Mouse (Mus musculus): Measurements from ENCODE around the gene Szt2. TPM values are rescaled to one million over a fixed set of nuclear protein-coding genes. Genes with fewer than 3 reads are reported as not detected.

Gene Szt2
- total and polyA plus RNA-seq, 2 experiments from 2014 or later = 4.6 to 18.8 TPM

DNA sequence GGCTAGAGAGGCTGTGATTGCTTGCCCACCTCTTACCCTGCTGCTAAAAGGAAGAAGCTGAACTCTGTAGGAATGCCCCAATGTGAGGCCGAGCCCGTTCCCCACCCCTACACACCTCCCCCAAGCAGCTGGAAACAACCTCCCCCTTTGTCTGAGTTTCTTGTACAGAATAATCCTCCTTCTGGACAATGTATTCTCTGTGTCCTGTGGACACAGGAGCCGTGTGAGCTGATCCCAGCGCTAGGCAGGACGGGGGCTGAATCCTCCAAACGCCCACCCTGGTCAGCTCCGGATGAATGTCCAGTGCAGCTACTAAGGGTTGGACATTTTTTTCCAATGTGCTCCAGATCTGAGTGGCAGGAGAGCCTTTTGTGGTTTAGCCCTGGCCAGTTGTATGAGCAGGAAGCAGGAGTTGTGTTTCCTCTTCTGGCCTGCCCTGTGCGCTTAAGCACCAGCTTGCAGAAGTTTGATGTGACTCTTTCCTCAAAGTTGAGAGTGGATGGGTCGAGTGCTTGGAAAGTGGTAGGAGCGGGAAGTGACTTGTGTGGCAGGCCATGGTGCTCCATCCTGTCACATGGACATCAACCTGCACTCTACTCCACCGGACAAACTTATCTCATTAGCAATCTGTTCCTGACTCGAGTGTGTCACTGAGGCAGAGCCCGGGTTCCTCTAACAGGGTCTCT is 8.2 kb upstream of the Szt2 start:
- no peak for TF ChIP-seq CTCF (IDR thresholded peaks at IDR 0.05)
- H3K27ac ChIP-seq (ENCODE audit: low read depth, low read length) = no peak overlapping the region
- no peaks in the 10 kb centered on the region for H3K4me1 ChIP-seq (ENCODE audit: insufficient read depth, low read length)
- no peak overlapping the region for H3K9ac ChIP-seq (replicated peaks; ENCODE audit: low read length, poor library complexity, severe bottlenecking)
- no peak overlapping the region for H3K4me2 ChIP-seq (ENCODE audit: low read depth, low read length, poor library complexity, severe bottlenecking)
- ATAC-seq (ENCODE audit: low FRiP score) (0 out of 2 replicates have a peak, but pooled peaks have one; percentile 38), DNase-seq (ENCODE audit: low spot score) (no peak)
- no peaks in the 10 kb centered on the region for H3K9me3 ChIP-seq (ENCODE audit: low read length)
- H3K36me3 ChIP-seq (ENCODE audit: insufficient read depth, low read length) = peaks cover 81% of the 10 kb centered on the region
- H3K27me3 ChIP-seq (ENCODE audit: insufficient read depth, low read length) = no peaks in the 10 kb centered on the region
- no peak overlapping the region for H3K4me3 ChIP-seq (ENCODE audit: low read depth, low read length)
- 78% methylated on average over 13 of the region's 13 CpGs for WGBS

DNA sequence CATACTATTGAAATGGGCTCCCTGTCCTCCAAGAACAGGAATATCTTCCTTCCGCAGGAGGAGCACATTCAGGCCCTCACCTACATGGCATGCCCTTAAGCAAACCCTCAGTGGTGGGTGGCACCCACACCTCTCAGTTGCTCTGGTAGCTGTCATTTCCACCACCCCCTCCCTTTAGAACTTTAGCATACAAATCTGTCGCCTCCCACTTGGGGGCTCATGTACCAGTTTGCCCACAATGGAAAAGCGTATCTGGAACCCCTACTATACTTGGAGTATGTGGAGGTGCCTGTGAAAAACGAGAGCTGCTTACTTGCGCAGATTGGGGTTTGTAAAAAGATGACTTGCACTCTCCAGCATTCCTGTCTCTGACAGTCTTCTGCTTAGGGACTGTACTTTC is 7.3 kb upstream of the Szt2 start:
- H3K9ac ChIP-seq (replicated peaks; ENCODE audit: low read length, poor library complexity, severe bottlenecking) = no peak overlapping the region
- H3K36me3 ChIP-seq (ENCODE audit: insufficient read depth, low read length) = peaks cover 85% of the 10 kb centered on the region

DNA sequence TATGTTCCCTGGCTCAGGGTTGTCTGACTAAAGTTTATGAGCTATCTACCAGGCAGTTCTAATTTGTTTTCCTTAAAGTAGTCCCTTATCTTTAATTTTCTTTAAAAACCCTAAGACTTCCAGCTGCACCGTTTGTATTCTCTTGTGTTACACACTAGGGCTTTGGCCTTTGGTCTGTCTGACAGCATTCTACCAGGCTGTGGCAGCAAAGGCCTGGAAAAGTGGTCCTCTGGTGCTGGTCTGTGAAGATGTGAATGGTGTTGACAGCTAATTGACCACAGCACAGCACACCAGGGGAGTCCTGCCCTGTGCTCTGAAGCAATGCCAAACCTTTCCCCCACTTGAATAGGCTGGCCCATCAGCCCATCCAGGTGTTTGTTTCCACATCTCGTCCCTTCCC is 6.7 kb upstream of the Szt2 start:
- H3K4me2 ChIP-seq (ENCODE audit: low read depth, low read length, poor library complexity, severe bottlenecking) = no peak overlapping the region
- H3K27ac ChIP-seq (ENCODE audit: low read depth, low read length) = no peak overlapping the region
- no peak overlapping the region for H3K4me3 ChIP-seq (ENCODE audit: low read depth, low read length)
- H3K36me3 ChIP-seq (ENCODE audit: insufficient read depth, low read length) = peaks cover 82% of the 10 kb centered on the region
- no peaks in the 10 kb centered on the region for H3K9me3 ChIP-seq (ENCODE audit: low read length)
- H3K4me1 ChIP-seq (ENCODE audit: insufficient read depth, low read length) = no peaks in the 10 kb centered on the region
- ATAC-seq (ENCODE audit: low FRiP score) = no peak
- WGBS = 88% methylated on average over 2 of the region's 2 CpGs
- H3K9ac ChIP-seq (replicated peaks; ENCODE audit: low read length, poor library complexity, severe bottlenecking) = no peak overlapping the region
- DNase-seq (ENCODE audit: low spot score) = no peak
- H3K27me3 ChIP-seq (ENCODE audit: insufficient read depth, low read length) = no peaks in the 10 kb centered on the region
- TF ChIP-seq CTCF (IDR thresholded peaks at IDR 0.05) = no peak

More for the DNA sequence above, 7.3 kb upstream of the Szt2 start:
- 97% methylated on average over 5 of the region's 5 CpGs for WGBS
- Histone ChIP-seq H3K27ac (ENCODE audit: low read depth, low read length) (no peak overlapping the region), H3K4me2 (ENCODE audit: low read depth, low read length, poor library complexity, severe bottlenecking) (no peak overlapping the region), H3K9me3 (ENCODE audit: low read length) (no peaks in the 10 kb centered on the region), H3K4me1 (ENCODE audit: insufficient read depth, low read length) (no peaks in the 10 kb centered on the region), H3K4me3 (ENCODE audit: low read depth, low read length) (no peak overlapping the region), H3K27me3 (ENCODE audit: insufficient read depth, low read length) (no peaks in the 10 kb centered on the region)
- DNase-seq (ENCODE audit: low spot score) (no peak), ATAC-seq (ENCODE audit: low FRiP score) (no peak)
- TF ChIP-seq CTCF (IDR thresholded peaks at IDR 0.05) = no peak

DNA sequence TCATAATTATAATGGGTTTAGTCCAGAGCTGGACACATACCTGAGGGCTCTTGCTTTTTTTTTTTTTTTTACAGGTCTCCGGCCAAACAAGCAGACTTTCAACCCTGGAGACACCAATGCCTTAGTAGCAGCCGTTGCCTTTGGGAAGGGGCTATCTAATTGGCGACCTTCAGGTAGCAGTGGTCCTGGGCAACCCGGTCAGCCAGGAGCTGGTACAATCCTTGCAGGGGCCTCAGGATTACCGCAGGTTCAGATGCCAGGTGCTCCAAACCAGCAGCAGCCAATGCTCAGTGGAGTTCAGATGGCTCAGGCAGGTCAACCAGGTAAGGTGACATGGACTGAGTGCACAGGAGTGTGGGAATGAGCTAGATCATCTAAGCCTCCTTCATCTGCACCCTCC is 4.5 kb upstream of the Szt2 start:
- 97% methylated on average over 5 of the region's 5 CpGs for WGBS
- Histone ChIP-seq H3K9ac (replicated peaks; ENCODE audit: low read length, poor library complexity, severe bottlenecking) (no peak overlapping the region), H3K9me3 (ENCODE audit: low read length) (no peaks in the 10 kb centered on the region), H3K27ac (ENCODE audit: low read depth, low read length) (no peak overlapping the region), H3K27me3 (ENCODE audit: insufficient read depth, low read length) (no peaks in the 10 kb centered on the region), H3K4me2 (ENCODE audit: low read depth, low read length, poor library complexity, severe bottlenecking) (no peak overlapping the region), H3K4me3 (ENCODE audit: low read depth, low read length) (no peak overlapping the region), H3K36me3 (ENCODE audit: insufficient read depth, low read length) (peaks cover 67% of the 10 kb centered on the region), H3K4me1 (ENCODE audit: insufficient read depth, low read length) (peaks cover 7% of the 10 kb centered on the region)
- no peak for TF ChIP-seq CTCF (IDR thresholded peaks at IDR 0.05)
- ATAC-seq (ENCODE audit: low FRiP score) (no peak), DNase-seq (ENCODE audit: low spot score) (no peak)

DNA sequence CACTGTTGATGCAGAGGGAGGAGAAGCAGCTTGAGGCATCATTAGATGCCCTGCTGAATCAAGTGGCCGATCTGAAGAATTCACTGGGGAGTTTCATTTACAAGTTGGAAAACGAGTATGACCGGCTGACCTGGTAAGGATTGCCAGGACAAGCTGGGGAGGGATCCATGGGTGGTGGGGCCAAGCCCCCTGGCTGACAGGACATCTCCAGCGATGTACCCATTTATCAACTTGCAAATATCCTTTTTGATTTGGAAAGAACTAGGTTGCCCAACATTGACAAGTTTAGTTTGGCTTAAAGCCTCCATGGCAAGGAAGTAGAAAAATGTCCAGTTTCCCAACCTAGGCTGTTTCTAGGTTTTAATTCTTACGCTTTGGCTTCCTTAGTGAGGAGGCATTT is 1.8 kb upstream of the Szt2 start:
- Histone ChIP-seq H3K9me3 (ENCODE audit: low read length) (no peaks in the 10 kb centered on the region), H3K36me3 (ENCODE audit: insufficient read depth, low read length) (peaks cover 42% of the 10 kb centered on the region), H3K9ac (replicated peaks; ENCODE audit: low read length, poor library complexity, severe bottlenecking) (no peak overlapping the region), H3K4me1 (ENCODE audit: insufficient read depth, low read length) (peaks cover 7% of the 10 kb centered on the region), H3K27me3 (ENCODE audit: insufficient read depth, low read length) (no peaks in the 10 kb centered on the region), H3K4me2 (ENCODE audit: low read depth, low read length, poor library complexity, severe bottlenecking) (no peak overlapping the region), H3K4me3 (ENCODE audit: low read depth, low read length) (no peak overlapping the region), H3K27ac (ENCODE audit: low read depth, low read length) (no peak overlapping the region)
- TF ChIP-seq CTCF (IDR thresholded peaks at IDR 0.05) = no peak
- 88% methylated on average over 5 of the region's 5 CpGs for WGBS
- no peak for DNase-seq (ENCODE audit: low spot score)
- no peak for ATAC-seq (ENCODE audit: low FRiP score)

DNA sequence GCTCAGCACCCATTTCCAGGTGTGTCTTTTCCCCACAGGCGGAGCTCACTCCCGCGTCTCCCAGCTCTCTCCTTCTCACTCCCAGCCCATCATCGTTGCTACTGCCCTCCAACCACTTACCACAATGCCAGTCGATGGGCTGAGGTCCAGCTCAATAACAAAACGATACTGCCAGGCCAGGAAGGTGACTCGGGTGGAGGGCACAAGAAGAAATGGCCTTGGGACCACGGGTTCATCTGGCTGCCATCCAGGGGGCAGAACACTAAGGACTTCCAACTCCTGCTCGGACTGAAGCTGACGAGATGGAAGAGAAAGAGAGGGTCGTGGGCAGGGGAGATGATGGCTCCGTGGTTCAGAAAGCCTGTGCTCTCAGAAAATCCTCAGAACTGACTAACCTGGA is 6.4 kb downstream of the Szt2 start:
- Histone ChIP-seq H3K9ac (replicated peaks; ENCODE audit: low read length, poor library complexity, severe bottlenecking) (no peak overlapping the region), H3K27ac (ENCODE audit: low read depth, low read length) (no peak overlapping the region), H3K36me3 (ENCODE audit: insufficient read depth, low read length) (peaks cover 51% of the 10 kb centered on the region), H3K4me1 (ENCODE audit: insufficient read depth, low read length) (no peaks in the 10 kb centered on the region), H3K27me3 (ENCODE audit: insufficient read depth, low read length) (no peaks in the 10 kb centered on the region), H3K4me2 (ENCODE audit: low read depth, low read length, poor library complexity, severe bottlenecking) (no peak overlapping the region), H3K4me3 (ENCODE audit: low read depth, low read length) (no peak overlapping the region), H3K9me3 (ENCODE audit: low read length) (no peaks in the 10 kb centered on the region)
- DNase-seq (ENCODE audit: low spot score) (no peak), ATAC-seq (ENCODE audit: low FRiP score) (no peak)
- no peak for TF ChIP-seq CTCF (IDR thresholded peaks at IDR 0.05)
- 94% methylated on average over 12 of the region's 12 CpGs for WGBS
